Mouse (Mus musculus) CH12.LX (cell line): ENCODE results near the gene Gbp2b.

Experiments used
- CHD2 ChIP-seq: IDR thresholded peaks from 2 replicates; pipeline ENCODE4 v1.6.1; 2011; ENCODE audit warnings: low read length, improper control_type of control experiment
- CTCF ChIP-seq, 2 experiments: IDR thresholded peaks in 1 of 2; conservative IDR thresholded peaks in 1 of 2; 2 replicates each; pipeline ENCODE4 v1.5.1; 2011 to 2012; ENCODE audit warnings: low read depth in 2 of 2, low read length in 2 of 2, improper control_type of control experiment in 1 of 2, inconsistent platforms in 1 of 2, mild to moderate bottlenecking in 1 of 2, moderate library complexity in 1 of 2
- E2F4 ChIP-seq: IDR thresholded peaks from 2 replicates; pipeline ENCODE4 v1.6.1; 2011; ENCODE audit warnings: low read depth, low read length, improper control_type of control experiment; ENCODE audit not compliant: insufficient replicate concordance
- MYC ChIP-seq: IDR thresholded peaks from 2 replicates; pipeline ENCODE4 v1.6.1; 2011; ENCODE audit warnings: low read depth, mild to moderate bottlenecking, improper control_type of control experiment, low read length
- POLR2A ChIP-seq: IDR thresholded peaks from 2 replicates; pipeline ENCODE4 v1.6.1; 2011; ENCODE audit warnings: low read depth, mild to moderate bottlenecking, improper control_type of control experiment, low read length
- SMC3 ChIP-seq: IDR thresholded peaks from 2 replicates; pipeline ENCODE4 v1.6.1; 2011; ENCODE audit warnings: low read depth, low read length, improper control_type of control experiment
- TBP ChIP-seq: conservative IDR thresholded peaks from 2 replicates; pipeline ENCODE4 v1.6.1; 2011; ENCODE audit warnings: low read depth, low read length, improper control_type of control experiment
- TCF12 ChIP-seq: IDR thresholded peaks from 2 replicates; pipeline ENCODE4 v1.6.1; 2014; ENCODE audit warnings: low read depth, mild to moderate bottlenecking, inconsistent platforms, low read length, improper control_type of control experiment
- USF1 ChIP-seq: IDR thresholded peaks from 2 replicates; pipeline ENCODE4 v1.6.1; 2014; ENCODE audit warnings: low read depth, mild to moderate bottlenecking, inconsistent platforms, low read length, improper control_type of control experiment

GRCm38 (mm10) chr3:142550052-142550676 lies 44.5 kb upstream of the Gbp2b start:
- no peak for TF ChIP-seq MYC
- no peak for TF ChIP-seq E2F4
- TF ChIP-seq TBP = no peak
- TF ChIP-seq SMC3 = no peak
- TF ChIP-seq CHD2 = no peak
- no peak for TF ChIP-seq CTCF (conservative IDR thresholded peaks at IDR 0.05 in 1 of 2, IDR thresholded peaks at IDR 0.05 in 1 of 2; ENCODE audit: low read depth in 2 of 2, low read length in 2 of 2)
- TF ChIP-seq USF1 = no peak
- no peak for TF ChIP-seq TCF12
- no peak for TF ChIP-seq POLR2A
